Mouse (Mus musculus): ENCODE data around the gene Gab2. TPM values are rescaled to one million over a fixed set of nuclear protein-coding genes. Genes with fewer than 3 reads are reported as not detected.

Gene Gab2
- polyA plus RNA-seq, 1 experiment: 33.8 TPM

DNA sequence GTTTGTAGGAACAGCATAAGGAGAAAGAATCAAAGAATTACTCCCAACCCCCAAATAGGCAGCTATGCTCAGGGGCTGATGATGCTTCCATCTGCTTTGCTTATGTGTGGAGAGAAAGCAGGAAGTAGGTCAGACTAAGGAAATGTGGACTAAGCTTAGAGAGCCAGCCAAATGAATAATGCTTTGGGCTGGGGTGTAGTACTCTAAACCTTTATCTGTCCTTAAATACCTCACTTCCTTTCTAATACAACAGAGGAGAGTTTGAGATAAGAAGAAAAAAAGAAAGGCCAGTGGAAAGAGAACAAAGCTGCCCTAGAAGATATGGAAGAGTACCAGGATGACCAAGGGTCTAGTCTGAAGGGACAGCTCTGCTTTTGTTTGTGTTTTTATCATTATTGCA is 189.0 kb downstream of the Gab2 start:
- TF ChIP-seq CTCF (IDR thresholded peaks at IDR 0.05; ENCODE audit: borderline replicate concordance, extremely low read depth, insufficient read depth, insufficient read length) (no peak), POLR2A (IDR thresholded peaks at IDR 0.05; ENCODE audit: borderline replicate concordance, extremely low read depth, insufficient read depth, insufficient read length, poor library complexity, severe bottlenecking) (no peak)
- DNase-seq (ENCODE audit: low read depth): no peak

- no peak for TF ChIP-seq POLR2A (IDR thresholded peaks at IDR 0.05; ENCODE audit: borderline replicate concordance, extremely low read depth, insufficient read depth, insufficient read length, poor library complexity, severe bottlenecking)
- no peak for TF ChIP-seq CTCF (IDR thresholded peaks at IDR 0.05; ENCODE audit: borderline replicate concordance, extremely low read depth, insufficient read depth, insufficient read length)
- no peak for DNase-seq (ENCODE audit: low read depth)
These were observed 189.7 kb downstream of the Gab2 start for GRCm38 (mm10) chr7:97271068-97271467.

- no peak for DNase-seq (ENCODE audit: low read depth)
- TF ChIP-seq POLR2A (IDR thresholded peaks at IDR 0.05; ENCODE audit: borderline replicate concordance, extremely low read depth, insufficient read depth, insufficient read length, poor library complexity, severe bottlenecking): no peak
- TF ChIP-seq CTCF (IDR thresholded peaks at IDR 0.05; ENCODE audit: borderline replicate concordance, extremely low read depth, insufficient read depth, insufficient read length): no peak
These were observed 215.6 kb downstream of the Gab2 start for GRCm38 (mm10) chr7:97296986-97297385.

DNA sequence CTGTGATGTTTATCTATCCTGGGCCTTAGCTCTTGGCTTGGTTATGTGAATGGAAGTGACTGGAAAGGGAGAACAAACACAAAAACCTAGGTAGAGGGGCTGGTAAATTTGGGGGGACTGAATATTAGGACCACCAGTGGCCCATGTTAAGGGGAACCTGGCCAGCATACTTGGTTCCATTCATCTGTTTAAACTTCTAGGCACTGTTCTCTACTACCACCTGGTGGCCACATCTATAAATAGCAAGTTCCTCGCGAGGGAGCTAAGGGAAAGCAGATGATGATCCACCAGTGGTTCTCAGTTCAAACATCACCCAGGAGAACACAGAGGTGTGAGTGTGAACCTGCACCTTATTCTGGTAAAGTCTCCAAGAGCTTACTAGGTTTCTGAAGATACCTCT is 216.1 kb downstream of the Gab2 start:
- TF ChIP-seq POLR2A (IDR thresholded peaks at IDR 0.05; ENCODE audit: borderline replicate concordance, extremely low read depth, insufficient read depth, insufficient read length, poor library complexity, severe bottlenecking) (no peak), CTCF (IDR thresholded peaks at IDR 0.05; ENCODE audit: borderline replicate concordance, extremely low read depth, insufficient read depth, insufficient read length) (peak; percentile 79; the same call in 1 of the 2 replicates)
- peak; percentile 72 for DNase-seq (ENCODE audit: low read depth)

GRCm38 (mm10) chr7:97298279-97298678 is 216.9 kb downstream of the Gab2 start:
- TF ChIP-seq POLR2A (IDR thresholded peaks at IDR 0.05; ENCODE audit: borderline replicate concordance, extremely low read depth, insufficient read depth, insufficient read length, poor library complexity, severe bottlenecking): no peak
- no peak for DNase-seq (ENCODE audit: low read depth)

DNA sequence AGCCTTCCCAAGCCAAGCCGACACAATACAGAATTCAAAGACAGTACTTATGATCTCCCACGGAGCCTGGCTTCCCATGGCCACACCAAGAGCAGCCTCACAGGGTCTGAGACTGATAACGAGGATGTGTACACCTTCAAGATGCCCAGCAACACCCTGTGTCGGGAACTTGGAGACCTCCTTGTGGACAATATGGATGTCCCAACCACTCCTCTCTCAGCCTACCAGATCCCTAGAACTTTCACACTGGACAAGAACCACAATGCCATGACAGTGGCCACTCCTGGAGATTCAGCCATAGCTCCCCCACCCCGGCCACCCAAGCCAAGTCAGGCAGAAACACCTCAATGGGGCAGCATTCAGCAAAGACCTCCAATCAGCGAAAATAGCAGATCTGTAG is 217.6 kb downstream of the Gab2 start:
- DNase-seq (ENCODE audit: low read depth): no peak
- TF ChIP-seq POLR2A (IDR thresholded peaks at IDR 0.05; ENCODE audit: borderline replicate concordance, extremely low read depth, insufficient read depth, insufficient read length, poor library complexity, severe bottlenecking) (no peak), CTCF (IDR thresholded peaks at IDR 0.05; ENCODE audit: borderline replicate concordance, extremely low read depth, insufficient read depth, insufficient read length) (no peak)

DNA sequence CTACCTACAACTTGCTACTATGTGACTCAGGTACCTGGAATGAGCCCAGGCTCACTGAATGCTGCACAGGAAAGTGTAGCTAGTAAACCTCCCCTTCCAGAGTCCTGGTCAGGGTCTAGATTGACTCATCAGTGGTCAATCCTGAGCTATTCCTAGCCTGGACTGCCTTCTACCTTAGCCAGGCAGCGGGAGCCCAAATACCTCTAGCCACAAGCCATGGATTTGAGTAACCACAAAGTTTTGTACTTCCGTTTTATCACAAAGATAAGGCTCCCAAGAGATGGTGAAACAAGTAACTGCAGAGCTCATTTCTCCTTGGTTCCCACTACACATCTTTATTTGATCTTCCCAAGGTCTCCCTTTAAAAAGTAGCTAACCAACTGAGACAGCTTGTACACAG is 219.5 kb downstream of the Gab2 start:
- no peak for DNase-seq (ENCODE audit: low read depth)
- TF ChIP-seq POLR2A (IDR thresholded peaks at IDR 0.05; ENCODE audit: borderline replicate concordance, extremely low read depth, insufficient read depth, insufficient read length, poor library complexity, severe bottlenecking) (no peak), CTCF (IDR thresholded peaks at IDR 0.05; ENCODE audit: borderline replicate concordance, extremely low read depth, insufficient read depth, insufficient read length) (no peak)

DNA sequence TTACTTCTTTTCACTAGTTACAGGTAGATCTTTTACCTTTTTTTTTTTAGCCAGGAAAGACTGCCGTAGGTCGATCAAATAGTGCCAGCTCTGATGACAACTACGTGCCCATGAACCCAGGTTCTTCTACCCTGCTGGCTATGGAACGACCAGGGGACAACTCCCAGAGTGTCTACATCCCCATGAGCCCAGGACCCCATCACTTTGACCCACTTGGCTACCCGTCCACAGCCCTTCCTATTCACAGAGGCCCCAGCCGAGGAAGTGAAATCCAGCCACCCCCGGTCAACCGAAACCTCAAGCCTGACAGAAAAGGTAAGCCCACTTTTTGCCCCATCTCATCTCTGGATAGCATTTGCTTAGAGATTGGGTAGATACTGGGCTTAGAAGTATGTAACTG is 219.9 kb downstream of the Gab2 start:
- no peak for TF ChIP-seq CTCF (IDR thresholded peaks at IDR 0.05; ENCODE audit: borderline replicate concordance, extremely low read depth, insufficient read depth, insufficient read length)
- TF ChIP-seq POLR2A (IDR thresholded peaks at IDR 0.05; ENCODE audit: borderline replicate concordance, extremely low read depth, insufficient read depth, insufficient read length, poor library complexity, severe bottlenecking): no peak

DNA sequence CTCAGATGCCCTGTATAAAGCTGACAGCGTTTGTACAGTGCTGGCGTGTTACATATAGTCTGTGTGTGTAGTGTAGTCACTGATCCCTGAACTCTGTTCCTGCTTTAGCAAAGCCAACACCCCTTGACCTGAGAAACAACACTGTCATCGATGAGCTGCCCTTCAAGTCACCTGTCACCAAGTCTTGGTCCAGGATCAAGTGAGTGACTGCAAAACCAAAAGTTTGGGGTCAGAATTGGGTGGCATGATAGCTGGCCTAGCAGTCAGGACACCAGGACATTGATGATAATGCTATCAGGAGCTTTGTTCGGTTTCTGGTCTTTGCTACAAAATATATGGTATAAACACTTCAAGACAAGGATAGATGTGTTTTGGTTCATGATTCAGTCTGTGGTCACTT is 220.9 kb downstream of the Gab2 start:
- DNase-seq (ENCODE audit: low read depth): no peak
- TF ChIP-seq CTCF (IDR thresholded peaks at IDR 0.05; ENCODE audit: borderline replicate concordance, extremely low read depth, insufficient read depth, insufficient read length) (no peak), POLR2A (IDR thresholded peaks at IDR 0.05; ENCODE audit: borderline replicate concordance, extremely low read depth, insufficient read depth, insufficient read length, poor library complexity, severe bottlenecking) (no peak)

More for the DNA sequence above, 219.9 kb downstream of the Gab2 start:
- DNase-seq (ENCODE audit: low read depth): no peak

- DNase-seq (ENCODE audit: low read depth): no peak
- TF ChIP-seq POLR2A (IDR thresholded peaks at IDR 0.05; ENCODE audit: borderline replicate concordance, extremely low read depth, insufficient read depth, insufficient read length, poor library complexity, severe bottlenecking) (no peak), CTCF (IDR thresholded peaks at IDR 0.05; ENCODE audit: borderline replicate concordance, extremely low read depth, insufficient read depth, insufficient read length) (no peak)
These were observed 221.5 kb downstream of the Gab2 start for GRCm38 (mm10) chr7:97302876-97303275.

DNA sequence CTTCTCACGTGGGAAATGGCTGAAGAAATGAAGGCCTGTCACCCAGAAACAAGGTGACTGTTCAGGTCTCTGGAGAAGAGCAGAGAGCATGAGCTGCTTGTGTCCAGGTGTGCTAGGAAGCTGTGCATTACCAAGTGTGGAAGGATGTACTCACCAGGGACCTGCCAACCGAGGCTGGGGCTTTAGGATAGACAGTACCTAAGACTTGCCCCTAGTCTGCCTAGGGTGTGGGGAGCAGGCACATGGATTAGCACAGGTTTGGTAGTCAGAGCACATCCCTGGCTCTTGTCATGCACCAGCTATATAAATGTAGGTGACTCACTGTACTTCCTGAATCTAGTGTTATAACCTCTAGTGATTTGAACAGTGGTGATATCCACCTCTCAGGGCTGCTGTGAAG is 222.2 kb downstream of the Gab2 start:
- TF ChIP-seq POLR2A (IDR thresholded peaks at IDR 0.05; ENCODE audit: borderline replicate concordance, extremely low read depth, insufficient read depth, insufficient read length, poor library complexity, severe bottlenecking): no peak
- TF ChIP-seq CTCF (IDR thresholded peaks at IDR 0.05; ENCODE audit: borderline replicate concordance, extremely low read depth, insufficient read depth, insufficient read length): no peak
- no peak for DNase-seq (ENCODE audit: low read depth)

DNA sequence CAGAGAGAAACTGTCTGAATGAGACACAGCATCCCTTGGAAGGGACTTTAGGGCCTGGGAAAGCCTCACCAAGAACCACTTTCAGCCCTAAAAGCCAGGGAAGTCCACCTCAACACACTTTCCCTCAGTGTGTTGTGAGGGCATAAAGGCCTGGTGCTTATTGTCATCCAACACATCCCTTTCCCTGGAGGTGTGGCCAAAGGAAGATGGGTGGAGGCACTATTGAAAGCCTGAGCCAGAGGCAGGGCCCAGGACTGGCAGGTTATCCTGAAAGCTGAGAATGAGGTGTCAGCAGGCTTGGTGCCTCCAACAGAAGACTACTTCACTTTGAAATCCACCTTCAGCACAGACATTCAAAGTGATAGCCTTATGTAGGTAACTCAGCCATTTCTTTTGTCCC is 223.1 kb downstream of the Gab2 start:
- DNase-seq (ENCODE audit: low read depth): no peak
- no peak for TF ChIP-seq POLR2A (IDR thresholded peaks at IDR 0.05; ENCODE audit: borderline replicate concordance, extremely low read depth, insufficient read depth, insufficient read length, poor library complexity, severe bottlenecking)
- TF ChIP-seq CTCF (IDR thresholded peaks at IDR 0.05; ENCODE audit: borderline replicate concordance, extremely low read depth, insufficient read depth, insufficient read length): no peak

DNA sequence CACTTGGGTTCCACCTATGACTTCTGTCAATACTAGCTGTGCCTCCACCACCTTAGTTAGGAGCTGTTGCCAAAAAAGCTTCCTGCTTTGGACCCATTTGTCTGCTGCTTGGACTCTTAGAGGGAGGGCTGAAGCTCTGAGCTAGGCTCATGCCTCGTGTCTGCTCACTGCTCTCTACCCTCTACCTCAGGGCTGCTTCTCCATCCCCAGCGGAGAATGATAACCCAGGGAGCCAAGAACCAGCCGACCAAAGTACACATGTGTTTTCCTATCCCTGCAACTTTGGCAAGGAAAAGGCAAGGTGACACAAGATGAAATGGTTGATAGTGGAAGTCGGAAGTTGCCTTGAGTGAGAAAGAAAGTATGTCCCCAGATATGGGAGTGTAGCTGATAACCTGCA is 223.8 kb downstream of the Gab2 start:
- no peak for TF ChIP-seq POLR2A (IDR thresholded peaks at IDR 0.05; ENCODE audit: borderline replicate concordance, extremely low read depth, insufficient read depth, insufficient read length, poor library complexity, severe bottlenecking)
- TF ChIP-seq CTCF (IDR thresholded peaks at IDR 0.05; ENCODE audit: borderline replicate concordance, extremely low read depth, insufficient read depth, insufficient read length): no peak
- no peak for DNase-seq (ENCODE audit: low read depth)
